Mouse (Mus musculus) T-cell, adult 66 days (primary cell): Measurements from ENCODE around the gene Mnt. TPM values are rescaled to one million over a fixed set of nuclear protein-coding genes. Genes with fewer than 3 reads are reported as not detected.

Experiments used
- total RNA-seq, 2 experiments: library from RNA; stranded (reverse); gene quantifications; 3 replicates in 1 of 2; 4 replicates in 1 of 2; pipeline ENCODE4 v1.2.4; 2023

The Mnt gene
- 10 to 100 TPM; 56.1 to 56.8 TPM for total RNA-seq

GRCm38 (mm10) chr11:74830256-74831161 is at the start of gene Mnt:
Gene Mnt (plus strand): TSS chr11:74830920.

Other genes starting within 250 kb of the Mnt start
- gene Rap1gap2, start 220.0 kb upstream of the Mnt start, total RNA-seq, result 1 to 10 TPM; 6.4 to 9.5 TPM
- gene Ccdc92b, start 211.3 kb upstream of the Mnt start, total RNA-seq, result not detected
- gene Cluh, start 181.4 kb upstream of the Mnt start, total RNA-seq, result 10 to 100 TPM; 42.8 to 46.7 TPM
- gene Pafah1b1, start 106.2 kb upstream of the Mnt start, total RNA-seq, result 100 to 1,000 TPM; 124 to 139 TPM
- gene Mettl16, start 60.1 kb upstream of the Mnt start, total RNA-seq, result 10 to 100 TPM; 46.9 to 50.0 TPM
- 10 to 100 TPM in 1 of 2 experiments, 1 to 10 TPM in 1; 6.8 to 12.1 TPM for gene Sgsm2, start 66.1 kb downstream of the Mnt start, total RNA-seq
- 10 to 100 TPM; 88.7 to 90.9 TPM for gene Tsr1, start 67.2 kb downstream of the Mnt start, total RNA-seq
- 10 to 100 TPM; 59.4 to 74.2 TPM for gene Smg6, start 94.9 kb downstream of the Mnt start, total RNA-seq
- 10 to 100 TPM in 1 of 2 experiments, 1 to 10 TPM in 1; 8.9 to 11.7 TPM for gene Srr, start 95.0 kb downstream of the Mnt start, total RNA-seq